ENCODE assay signal across 8 mouse cellular contexts in genomic region chr3:84731403-84732015, GRCm38 (mm10).
DNase-seq lines count a peak whose midpoint lies in the region; ATAC-seq and TF ChIP-seq lines count a peak whose summit lies in the region.

No protein-coding gene starts in this region.

- DNase-seq in heart, adult 2 months, result no peak
- no peak for DNase-seq in heart, adult 18-20 months
- peak; percentile 83 for DNase-seq in thymus, postnatal 14 days
- DNase-seq in thymus, postnatal 25 days, result no peak
- no peak for DNase-seq in adrenal gland, postnatal 14 days
- DNase-seq in kidney, postnatal 10 days, result no peak
- no peak for DNase-seq in layer of hippocampus, postnatal 10 days (ENCODE audit: low spot score in 2 of 2)

- no peaks in the 10 kb centered on the region for H3K79me2 ChIP-seq in heart, adult 2 months (replicated peaks; ENCODE audit: control insufficient read depth, insufficient read depth, low read length)

- no peak for TF ChIP-seq POLR2A in heart, adult 2 months (IDR thresholded peaks at IDR 0.05; ENCODE audit: insufficient read depth, low read depth, low read length)

- TF ChIP-seq CTCF in heart, adult 2 months (IDR thresholded peaks at IDR 0.05), result no peak

- no peak for TF ChIP-seq EP300 in heart, adult 2 months (IDR thresholded peaks at IDR 0.05; ENCODE audit: insufficient read depth, low read depth, low read length)

- no peaks in the 10 kb centered on the region for H3K9me3 ChIP-seq in liver, embryonic 15.5 days (replicated peaks)

- peak overlapping the region; percentile 46 for H3K4me2 ChIP-seq in liver, embryonic 15.5 days

- H3K9ac ChIP-seq in heart, adult 2 months (ENCODE audit: low read depth, low read length), result no peak overlapping the region
- H3K9ac ChIP-seq in liver, embryonic 15.5 days, result no peak overlapping the region

- H3K36me3 ChIP-seq in heart, adult 2 months (ENCODE audit: control insufficient read depth, insufficient read depth, low read length), result no peaks in the 10 kb centered on the region
- H3K36me3 ChIP-seq in liver, embryonic 15.5 days (replicated peaks), result no peaks in the 10 kb centered on the region

- no peak for ATAC-seq in liver, embryonic 15.5 days (ENCODE audit: insufficient read depth)

- no peaks in the 10 kb centered on the region for H3K27me3 ChIP-seq in heart, adult 2 months (ENCODE audit: control insufficient read depth, insufficient read depth, low read length)
- H3K27me3 ChIP-seq in liver, embryonic 15.5 days, result peaks cover 59% of the 10 kb centered on the region

- 37% methylated on average over 9 of the region's 9 CpGs for WGBS in heart, adult 2 months
- WGBS in liver, embryonic 15.5 days (ENCODE audit: insufficient replicate concordance), result 17% methylated on average over 9 of the region's 9 CpGs

- no peak overlapping the region for H3K27ac ChIP-seq in heart, adult 2 months
- no peak overlapping the region for H3K27ac ChIP-seq in liver, embryonic 15.5 days (replicated peaks)

- H3K4me1 ChIP-seq in heart, adult 2 months (ENCODE audit: control insufficient read depth, insufficient read depth, low read length), result no peaks in the 10 kb centered on the region; the same call in 1 of the 2 replicates
- 0 out of 2 replicates have a peak, but pooled peaks cover 8% of the 10 kb centered on the region for H3K4me1 ChIP-seq in liver, embryonic 15.5 days (replicated peaks)

- intact Hi-C loops in heart, adult 2 months (cut with DNase I), result no loop called here

- peak overlapping the region; percentile 21 for H3K4me3 ChIP-seq in heart, adult 2 months
- H3K4me3 ChIP-seq in liver, embryonic 15.5 days (replicated peaks), result no peak overlapping the region; the same call in 1 of the 2 replicates
